Mouse (Mus musculus) layer of hippocampus, adult 9-11 months (tissue): ENCODE measurements at regions not wholly inside any gene's neighbourhood (a gene's known extent, or its start where the extent isn't known, plus 50 kb on each side); places are given as distances from the start of the nearest gene placed in this dataset.

Experiments used
- DNase-seq: peaks from one replicate; pipeline ENCODE4 v3.0.0; 2022

DNA sequence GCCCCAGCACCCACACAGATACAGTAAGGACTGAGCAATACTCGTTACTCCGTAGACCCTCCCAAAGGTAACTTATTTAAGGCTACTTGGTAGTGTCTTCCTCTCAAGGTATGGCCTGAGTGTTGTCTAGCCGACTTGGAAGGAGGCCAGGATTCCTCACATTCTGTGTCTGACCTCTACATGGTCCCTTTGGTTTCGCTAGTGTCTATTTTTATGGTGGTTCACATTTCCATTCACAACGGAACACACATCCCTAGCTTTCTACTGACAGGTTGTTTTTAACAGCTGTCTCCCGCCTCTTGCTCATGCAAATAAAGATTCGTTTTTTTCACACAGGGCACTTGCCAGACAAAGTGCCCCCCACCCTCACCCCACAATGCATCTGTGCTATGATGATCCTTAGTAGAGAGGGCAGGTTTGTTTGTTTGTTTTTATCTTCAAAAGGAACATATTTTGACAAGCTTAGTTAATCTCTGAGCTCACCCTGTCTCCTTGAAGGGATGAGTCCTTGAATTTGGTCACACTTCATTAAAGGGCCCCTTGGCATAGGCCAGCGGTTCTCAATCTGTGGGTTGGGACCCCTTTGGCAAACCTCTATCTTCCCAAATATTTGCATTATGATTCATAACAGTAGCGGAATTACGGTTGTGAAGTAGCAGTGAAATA, 52.7 kb downstream of the Phlda1 start:
- DNase-seq, result no peak

DNA sequence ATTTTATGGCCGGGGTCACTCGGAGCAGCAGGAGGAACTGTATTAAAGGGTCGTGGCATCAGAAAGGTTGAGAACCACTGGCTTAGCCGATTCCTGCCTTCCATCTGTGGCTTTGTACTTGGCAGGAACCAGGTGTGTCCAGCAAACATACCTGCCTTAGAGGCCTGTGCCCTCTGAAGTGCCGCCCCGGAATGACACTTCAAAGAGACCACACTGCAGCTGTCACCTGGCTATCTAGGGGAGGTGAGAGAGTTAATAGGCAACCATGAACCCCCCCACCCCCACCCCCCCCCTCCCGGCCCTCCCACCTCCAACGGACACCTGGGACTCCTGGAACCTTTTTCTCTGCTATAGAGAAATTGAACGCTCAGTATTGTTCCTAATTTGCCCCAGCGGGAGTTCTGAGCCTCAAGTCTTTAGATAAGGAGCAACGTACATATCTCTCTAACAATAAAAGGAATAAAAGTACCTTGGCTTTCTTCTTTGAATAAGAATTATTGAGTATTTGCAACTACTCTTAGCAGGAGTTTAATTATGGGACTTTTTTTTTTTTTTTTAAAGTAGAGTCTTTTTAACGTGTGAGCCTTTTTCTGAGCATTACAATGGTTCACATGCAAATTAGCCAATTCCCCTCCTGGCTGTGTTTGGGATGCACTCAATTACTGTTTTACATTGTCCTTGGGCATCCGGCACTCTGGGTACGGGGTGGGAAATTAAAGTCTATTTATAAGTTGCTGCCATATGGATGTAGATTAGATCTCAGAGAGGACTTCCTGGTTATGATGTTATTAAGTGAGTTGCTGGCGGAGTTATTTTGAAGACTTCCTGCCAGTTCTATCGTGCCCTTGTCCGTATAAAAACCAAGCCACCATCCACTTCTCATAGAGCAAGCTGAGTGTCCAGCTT, 53.5 kb downstream of the Phlda1 start:
- DNase-seq, result no peak

DNA sequence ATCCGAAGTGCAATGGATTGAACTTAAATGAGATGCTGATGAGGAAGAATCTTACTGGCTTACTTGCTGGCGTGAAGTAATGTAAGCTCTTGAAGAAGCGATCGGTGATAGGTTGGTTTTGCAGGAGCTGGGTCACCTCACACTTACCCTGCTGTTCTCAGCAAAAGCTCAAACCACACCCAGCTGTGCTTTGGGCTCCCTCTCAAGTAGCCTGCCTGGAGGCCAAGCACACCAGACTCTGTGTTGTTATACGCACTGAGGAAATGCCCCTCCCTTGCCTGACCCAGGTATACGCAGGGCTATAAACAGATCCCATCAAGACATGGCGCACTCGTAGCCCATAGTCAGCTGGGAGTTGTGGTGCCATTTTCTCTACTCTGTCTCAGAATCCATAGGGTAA, 56.5 kb downstream of the Phlda1 start:
- no peak for DNase-seq

DNA sequence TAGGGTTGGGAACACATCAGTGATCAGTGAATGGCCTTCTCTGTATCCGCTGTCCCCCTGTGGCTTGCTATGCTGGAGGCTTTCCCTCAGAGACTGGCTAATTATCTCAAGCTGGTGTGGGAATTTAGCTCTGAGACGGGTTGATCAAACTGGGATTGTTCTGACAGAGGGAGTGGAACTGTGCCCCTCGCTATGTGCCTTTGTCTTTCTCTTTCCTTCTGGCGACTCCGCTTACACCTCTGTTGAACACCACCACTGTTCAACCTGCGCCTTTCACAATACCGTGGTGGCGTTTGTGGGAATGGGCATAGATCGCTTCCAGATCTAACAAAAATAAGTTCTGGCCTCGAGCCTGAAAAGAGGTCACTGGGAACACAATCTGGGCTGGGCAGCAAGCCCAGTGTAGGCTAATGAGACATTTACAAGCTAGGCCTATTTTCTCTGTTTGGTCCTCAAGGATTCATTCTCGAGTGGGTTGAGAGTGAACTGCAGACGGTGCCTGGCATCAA, 60.8 kb downstream of the Phlda1 start:
- peak; percentile 83 for DNase-seq

DNA sequence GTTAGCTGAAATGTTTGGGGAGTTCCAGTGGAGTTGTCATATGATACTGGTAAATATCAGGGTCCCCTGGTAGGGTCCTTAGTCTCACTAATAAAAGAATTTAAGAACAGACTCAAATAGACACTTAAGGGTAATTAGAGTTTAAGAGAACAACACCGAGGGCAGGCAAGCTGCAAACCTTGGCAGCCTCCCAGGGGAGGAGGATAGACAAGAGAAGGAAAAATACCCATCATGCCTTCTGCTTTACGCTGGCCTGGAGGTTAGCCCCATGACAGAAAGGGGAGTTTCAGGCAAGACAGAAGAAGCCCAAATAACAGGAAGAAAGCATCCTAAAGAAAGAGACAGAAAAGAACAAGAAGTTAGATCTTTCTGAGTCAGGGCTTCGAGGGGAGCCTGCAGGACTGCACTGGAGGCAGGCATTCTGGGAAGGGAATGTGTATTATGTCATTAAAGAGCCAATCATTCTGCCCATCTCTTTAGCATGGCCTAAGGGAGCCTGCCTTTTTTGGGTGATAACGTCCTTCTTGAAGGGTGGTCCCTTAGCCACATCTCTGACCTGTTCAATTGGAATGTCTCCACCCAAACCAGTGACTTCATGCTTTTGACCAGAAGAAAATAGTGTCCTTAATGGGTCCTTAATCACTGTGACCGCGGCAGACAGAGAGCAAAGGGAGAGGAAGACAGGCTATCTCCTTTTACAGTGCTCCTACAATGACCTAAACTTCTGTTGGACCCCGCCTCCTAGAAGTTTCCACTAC, 64.6 kb downstream of the Phlda1 start:
- no peak for DNase-seq

DNA sequence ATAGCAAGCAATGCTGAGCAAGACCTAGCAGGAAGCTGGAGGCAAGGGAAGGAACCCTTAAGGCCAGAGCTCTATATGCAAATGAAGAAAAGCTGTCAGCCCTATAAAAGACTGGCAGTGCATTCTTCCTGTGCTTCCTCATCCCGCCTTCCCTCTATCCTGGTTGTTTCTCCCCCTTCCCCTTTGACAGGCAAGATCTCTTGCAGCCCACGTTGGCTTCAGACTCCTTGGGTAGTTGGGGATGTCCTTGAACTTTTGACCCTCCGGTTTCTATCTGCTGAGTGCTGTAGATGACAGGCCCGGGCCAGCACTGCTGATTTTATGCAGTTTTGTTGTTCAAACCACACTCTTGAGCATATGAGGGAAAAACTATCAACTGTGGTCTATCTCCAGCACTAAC, 68.1 kb downstream of the Phlda1 start:
- DNase-seq, result no peak

DNA sequence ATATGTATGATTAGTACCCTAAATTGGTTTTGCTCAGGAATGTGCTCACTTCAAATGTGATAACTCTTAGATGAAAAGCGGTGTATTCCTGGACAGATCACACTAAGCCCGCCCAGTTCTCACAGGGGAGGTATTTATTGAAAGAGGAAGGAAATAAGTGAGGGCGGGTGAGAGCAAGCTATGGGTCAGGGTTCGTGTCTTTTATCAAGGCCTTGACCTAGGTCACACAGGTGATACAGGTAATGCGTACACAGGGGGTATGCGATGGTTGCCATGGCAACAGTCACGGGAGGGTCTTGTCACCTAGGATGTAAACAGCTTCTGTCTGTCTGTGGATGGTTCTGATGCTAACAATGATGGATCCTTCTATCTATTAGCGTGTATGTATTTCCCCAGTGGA, 68.7 kb downstream of the Phlda1 start:
- no peak for DNase-seq

DNA sequence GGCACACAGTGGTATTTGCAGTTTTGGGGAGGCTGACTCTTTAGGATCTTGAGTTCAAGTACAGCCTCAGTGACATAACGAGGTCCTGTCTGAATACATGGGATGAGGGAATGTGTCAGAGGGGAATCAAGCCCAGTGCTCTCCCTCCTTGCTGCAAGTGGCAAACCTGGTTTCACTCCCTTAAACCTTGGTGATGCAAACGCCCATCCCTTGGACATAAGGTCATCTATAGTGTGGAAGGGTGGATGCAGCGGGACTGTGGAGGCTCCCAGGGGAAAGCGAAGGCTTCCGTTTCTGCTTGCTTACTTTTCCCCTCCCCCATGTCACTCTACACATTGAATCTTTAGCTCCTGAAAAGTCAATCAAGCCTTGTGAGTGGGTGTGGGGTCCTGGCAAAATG, 69.2 kb downstream of the Phlda1 start:
- DNase-seq, result no peak

DNA sequence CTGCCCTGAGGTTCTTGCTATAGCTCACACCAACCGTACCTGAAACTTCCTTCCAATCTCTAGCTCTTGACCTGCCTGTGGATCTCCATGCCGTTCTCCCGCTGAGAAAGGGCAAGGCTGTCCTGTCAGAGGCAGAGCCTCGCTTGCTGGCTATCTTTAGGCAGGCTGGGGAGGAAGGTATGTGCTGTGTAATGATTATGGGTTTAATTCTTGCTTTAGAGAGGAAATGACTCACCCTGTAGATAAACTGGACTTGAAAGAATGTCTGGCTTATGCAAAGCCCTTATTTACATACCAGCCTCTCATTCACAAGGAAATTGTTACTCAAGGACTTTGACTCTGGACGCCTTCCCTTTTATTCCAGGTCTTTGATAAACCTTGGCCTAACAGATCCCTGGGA, 69.8 kb downstream of the Phlda1 start:
- DNase-seq, result no peak

DNA sequence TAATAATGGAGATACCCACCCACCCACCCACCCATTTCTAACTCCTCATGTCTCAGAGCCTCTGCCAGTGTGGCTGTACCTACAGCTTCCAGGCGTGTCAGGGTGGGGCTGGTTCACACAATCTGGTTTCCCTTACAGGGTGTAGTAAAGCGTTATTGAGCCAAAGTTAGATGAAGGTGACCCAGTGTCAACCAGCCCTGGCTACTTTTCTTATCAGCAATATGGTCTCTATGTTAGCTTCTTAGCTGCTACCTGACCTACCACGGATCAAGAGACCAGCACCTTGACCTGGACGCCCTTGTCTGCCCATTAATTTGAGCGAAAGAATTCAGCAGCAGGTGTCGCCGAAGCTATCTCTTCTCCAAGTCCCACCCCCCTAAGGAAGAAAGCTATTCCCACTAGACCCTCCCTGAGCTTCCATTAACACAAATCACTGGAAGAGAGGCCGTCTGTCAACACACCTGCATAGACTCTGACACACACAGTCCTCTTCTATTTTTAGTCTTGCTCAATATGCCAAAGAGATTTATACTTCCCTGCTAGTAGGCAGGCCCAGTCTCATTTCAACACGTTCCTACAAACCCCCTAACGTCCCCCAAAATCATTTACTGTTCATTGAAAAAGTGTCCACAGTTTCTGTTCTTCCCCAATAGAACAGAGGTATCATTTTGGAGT, 70.4 kb downstream of the Phlda1 start:
- DNase-seq, result no peak

DNA sequence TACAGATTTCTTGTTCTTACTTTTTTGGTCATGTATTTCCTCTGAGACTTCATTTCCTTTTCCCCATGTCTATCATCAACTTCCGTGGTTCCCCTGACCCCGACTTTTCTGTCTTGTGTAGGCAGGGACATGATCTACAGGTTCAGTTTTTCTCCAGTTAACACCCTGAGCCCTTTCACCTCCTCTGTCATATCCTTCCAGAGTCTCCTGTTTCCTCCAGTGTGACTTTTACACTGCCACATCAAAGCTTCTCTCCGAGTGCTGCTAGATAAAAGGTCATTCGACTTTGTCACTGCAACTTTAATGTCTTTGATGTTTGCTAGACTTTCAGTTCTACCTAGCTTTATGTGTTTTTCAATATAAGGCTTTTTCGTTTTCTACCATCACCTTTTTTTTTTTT, 72.5 kb downstream of the Phlda1 start:
- DNase-seq, result no peak

DNA sequence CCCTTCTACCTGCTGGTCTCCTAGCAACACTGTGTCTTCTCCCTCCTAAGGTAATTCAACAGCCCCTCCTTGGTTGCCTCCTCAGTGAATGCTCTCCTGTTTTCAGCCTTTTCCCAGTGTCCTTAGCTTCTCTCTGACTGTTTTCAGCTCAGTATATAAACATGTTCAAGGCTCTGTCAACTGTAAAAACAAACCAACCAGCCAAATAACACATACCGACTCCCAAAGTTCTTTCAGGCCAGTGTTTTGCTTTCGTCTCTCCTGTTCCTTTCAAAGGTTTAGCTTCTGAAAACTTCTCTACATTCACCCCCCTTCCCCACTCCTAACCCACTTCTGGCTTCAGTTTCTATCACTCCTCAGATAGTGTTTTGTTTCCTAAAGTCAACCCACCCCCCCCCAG, 73.4 kb downstream of the Phlda1 start:
- no peak for DNase-seq

DNA sequence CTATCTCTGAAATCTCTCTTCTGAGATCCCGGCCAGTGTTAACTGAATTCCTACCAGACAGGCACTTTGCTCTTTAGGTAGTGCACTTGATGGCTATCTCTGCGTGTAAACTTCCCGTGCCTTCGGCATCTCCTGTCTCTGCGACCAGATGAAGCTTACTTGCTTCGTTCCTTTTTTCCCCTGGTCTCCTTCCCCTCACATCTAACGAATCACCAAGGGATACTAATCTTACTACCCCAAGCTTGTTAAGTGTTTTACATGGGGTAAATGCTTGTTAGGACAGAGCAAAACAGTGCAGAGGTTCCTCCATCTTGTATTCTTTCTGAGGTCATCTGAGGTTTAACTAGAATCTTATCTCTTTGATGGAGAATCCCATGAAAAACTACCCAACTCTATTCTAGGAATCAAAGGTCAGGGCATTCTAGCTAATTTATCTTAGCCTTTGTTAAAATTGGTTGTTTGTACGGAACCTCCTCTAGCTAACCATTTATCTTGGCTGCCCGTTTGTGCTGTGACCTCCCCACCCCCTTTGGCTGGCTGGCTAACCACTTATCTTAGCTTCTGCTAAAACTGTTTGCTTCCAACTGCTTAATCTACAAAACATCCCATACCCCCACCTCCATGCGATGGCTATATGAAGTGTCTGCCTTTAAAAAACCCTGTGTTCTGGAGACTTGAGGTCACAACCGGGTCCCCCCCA, 74.5 kb downstream of the Phlda1 start:
- no peak for DNase-seq

DNA sequence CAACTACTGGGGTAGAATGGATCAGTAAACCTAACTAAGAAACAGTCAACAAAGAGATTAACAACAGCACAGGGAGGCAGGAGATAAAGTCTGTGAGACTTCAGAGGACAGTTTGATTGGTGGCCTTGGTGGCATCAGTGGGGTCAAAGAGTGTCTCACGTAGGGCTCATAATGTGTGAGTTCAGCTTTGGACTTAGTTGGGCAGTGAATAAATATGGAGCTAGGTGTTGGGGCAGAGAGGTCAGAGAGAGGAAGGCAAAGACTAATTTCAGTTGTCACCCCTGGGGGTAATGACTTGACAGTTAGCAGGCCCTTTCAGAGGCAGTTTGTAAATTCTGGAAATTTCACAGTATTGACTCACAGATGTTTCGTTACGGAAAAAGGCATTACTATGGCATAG, 75.8 kb downstream of the Phlda1 start:
- no peak for DNase-seq

DNA sequence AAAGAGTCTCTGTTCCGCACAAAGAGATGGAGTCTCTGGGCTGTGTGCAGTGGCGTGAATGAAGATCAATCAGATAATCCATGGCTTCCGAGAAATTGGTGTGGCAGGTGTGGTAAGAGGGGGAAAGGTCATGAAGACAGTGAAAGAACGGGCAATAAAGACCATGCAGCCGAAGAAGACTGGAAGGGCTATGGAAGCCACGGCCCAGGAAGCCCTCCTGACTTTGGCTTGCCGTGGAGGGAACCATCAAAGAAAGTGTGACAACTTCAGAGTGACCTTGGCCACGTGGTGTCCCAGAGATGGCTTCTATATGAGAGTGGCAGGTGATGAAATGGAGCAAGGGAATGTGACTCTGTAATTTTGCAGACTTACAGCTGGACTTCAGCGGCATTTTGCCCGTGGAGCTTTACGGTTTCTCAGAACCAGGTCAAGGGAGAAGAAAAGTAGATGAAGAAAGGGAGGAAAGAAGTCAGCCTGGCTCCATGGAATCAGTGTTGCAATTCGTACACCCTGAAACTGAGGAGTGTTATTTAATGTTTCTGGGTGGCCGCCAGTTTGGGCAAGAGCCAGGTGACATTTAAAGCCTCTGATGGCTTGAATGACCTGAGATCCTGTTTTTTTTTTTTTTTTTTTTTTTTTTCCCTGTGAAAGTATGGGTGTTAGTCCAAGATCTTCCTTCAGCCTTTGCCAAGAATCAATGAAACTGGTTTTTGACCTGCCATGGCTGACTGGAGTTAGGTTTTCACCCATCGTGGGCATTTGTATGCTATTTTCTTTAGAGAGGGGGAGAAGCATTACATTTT, 76.4 kb downstream of the Phlda1 start:
- no peak for DNase-seq

DNA sequence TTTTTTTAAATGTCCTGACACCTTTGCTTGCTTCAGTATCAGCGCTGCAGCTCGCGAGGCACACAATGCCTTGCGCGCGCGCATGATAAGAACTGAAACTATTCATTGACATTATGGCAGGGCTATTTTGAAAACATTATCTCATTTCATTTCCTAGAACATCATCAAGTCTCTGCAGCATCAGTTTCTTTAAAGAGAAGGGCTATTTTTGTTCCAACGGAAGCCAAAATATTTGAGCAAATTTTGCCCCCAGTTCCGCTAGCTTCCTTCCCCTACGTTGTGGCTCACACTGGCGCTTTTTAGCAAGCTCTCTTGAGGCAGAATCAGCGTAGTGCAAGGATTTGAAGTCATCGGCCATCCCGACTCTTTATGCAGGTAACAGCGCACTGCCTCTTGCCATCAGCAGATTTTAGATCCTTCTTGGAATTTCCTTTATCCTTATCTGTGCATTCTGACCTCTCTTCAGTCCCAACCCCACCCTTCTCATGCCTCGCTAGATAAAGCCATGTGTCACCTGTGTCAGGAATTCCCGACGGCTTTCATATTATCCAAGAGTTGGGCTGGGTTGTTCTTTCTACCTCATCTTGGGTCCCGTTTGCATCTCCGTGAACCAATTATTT, 77.1 kb downstream of the Phlda1 start:
- DNase-seq, result no peak

DNA sequence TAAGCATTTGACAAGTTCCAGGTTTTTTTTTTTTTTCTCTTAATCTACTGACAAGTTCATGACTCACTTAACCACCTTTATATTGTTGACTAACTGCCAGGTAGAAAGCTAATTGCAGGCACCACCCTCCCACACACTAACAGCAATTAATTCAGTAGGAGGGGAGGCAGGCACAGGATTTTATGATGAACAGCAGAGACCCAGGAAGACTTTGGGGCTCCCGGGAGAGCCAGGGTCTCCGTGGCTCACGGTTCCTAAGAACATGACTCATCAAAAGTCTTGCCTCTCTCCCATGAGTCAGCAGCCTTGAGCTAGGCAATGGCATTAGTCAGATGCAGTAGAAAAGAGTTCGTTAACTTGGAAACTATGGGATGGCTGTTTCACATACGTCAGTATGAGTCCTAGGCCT, 77.7 kb downstream of the Phlda1 start:
- no peak for DNase-seq

DNA sequence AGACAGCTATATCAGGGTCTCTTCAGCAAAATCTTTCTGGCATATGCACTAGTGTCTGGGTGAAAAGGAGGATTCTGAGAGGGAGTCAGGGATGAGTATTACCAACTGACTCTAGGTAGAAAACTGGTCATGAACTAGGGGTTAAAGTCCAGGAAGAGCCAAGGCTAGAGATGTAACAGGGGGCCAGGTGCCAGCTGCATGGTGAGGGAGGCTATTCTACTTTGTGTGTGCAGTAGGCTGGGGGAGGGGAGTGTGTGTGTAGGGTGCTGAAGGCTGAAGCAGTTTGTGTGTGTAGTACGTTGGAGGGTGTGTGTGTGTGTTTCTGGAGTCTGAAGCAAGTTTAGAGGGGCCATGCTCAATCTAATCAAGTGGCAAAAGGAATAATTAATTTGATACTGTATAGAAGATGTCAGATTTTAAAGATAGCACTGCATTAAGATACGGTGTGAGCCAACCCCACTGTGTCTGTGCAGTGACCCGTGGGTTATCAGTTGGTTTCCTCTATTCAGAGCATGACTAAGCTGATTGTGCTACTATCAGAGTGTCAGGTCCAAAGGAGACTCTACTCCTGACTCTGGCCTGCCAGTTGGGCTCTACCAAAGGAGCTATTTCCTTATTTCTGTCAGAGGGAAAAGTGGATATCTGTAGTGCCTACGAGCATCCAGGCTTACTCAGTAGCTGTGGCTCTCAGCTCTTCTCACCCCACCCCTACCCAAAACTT, 82.0 kb downstream of the Phlda1 start:
- no peak for DNase-seq

DNA sequence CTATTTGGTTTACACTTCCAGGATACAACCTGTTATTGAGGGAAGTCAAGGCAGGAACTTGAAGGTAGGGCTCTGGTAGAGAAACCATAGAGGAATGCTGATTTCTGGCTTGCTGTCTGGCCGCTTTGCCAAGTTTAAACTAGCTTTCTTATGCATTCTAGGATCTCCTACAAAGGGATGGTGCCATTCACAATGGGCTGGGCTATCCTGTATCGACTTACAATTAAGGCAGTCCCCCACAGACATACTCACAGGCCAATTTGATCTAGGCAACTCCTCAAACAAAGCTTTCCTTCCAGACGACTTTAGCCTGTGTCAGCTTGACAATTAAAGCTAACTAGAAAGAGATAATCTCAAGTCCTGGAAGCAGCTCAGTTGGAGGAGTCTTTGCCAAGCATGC, 83.1 kb downstream of the Phlda1 start:
- DNase-seq, result no peak

DNA sequence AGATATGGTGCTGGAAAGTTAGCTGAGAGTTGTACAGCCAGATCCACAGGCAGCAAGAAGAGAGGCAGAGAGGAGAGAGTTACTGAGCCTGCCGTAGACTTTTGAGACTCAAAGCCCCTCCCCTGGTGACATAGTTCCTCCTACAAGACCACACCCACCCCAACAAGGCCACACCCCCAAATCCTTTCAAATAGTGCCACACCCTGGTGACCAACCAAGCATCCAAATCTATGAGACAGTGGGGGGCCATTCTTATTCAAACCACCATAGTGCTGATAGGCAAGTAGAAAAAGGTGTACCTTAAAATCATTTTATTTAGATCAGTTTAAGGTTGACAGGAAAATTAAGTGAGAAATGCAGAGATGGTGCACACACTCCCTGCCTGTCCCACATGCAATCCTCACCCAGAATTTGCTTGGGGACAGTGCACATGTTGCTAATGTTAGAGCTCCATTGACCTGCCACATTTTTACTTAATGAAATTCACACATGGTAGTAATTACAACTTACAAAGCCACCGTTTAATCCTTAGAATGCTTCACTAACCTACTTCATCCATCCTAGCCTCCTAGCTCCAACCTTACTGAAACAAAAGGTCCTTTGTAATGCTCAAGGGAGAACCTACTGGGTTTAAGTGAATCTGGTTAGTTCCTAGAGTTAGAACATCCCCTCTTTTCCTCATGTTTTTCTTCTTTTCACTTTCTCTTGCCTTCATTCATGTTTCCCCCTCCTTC, 86.5 kb downstream of the Phlda1 start:
- DNase-seq, result no peak
